Mouse (Mus musculus) layer of hippocampus, adult 18-20 months (tissue): Measurements from ENCODE around the gene Gm5901. TPM values are rescaled to one million over a fixed set of nuclear protein-coding genes. Genes with fewer than 3 reads are reported as not detected.

Experiments used
- DNase-seq, 2 experiments: peaks; one replicate each; pipeline ENCODE4 v3.0.0; 2022; ENCODE audit warnings: low spot score in 2 of 2
- total RNA-seq, 2 experiments: library from RNA; stranded (reverse); gene quantifications; 2 replicates each; pipeline ENCODE4 v1.2.3; 2021

Gene Gm5901
- total RNA-seq, 2 experiments from 2014 or later: not detected

GRCm38 (mm10) chr7:105404268-105404667 lies 29.4 kb downstream of the Gm5901 start, which contains the start of gene Cnga4:
Gene Cnga4 (plus strand): TSS chr7:105404568.
- no peak for DNase-seq

DNA sequence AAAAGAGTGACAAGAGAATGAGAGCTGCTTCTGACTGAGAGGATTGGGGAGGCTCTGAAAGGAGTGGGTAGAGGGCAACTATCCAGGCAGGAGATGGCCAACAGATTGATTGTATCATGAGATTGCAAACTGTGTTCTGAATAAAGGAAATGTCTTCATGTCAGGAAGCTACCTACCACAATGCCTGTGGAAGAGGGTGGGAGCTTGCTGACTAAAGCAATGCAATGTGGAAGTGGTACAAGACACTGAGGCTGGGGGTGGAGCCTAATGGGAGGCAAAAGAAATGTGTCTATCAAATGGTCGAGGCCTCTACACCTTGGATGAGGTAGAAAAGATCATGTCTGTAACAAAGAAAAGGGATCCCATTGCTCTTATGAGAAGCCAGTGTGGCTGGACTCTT lies 31.5 kb downstream of the Gm5901 start:
- DNase-seq: no peak

DNA sequence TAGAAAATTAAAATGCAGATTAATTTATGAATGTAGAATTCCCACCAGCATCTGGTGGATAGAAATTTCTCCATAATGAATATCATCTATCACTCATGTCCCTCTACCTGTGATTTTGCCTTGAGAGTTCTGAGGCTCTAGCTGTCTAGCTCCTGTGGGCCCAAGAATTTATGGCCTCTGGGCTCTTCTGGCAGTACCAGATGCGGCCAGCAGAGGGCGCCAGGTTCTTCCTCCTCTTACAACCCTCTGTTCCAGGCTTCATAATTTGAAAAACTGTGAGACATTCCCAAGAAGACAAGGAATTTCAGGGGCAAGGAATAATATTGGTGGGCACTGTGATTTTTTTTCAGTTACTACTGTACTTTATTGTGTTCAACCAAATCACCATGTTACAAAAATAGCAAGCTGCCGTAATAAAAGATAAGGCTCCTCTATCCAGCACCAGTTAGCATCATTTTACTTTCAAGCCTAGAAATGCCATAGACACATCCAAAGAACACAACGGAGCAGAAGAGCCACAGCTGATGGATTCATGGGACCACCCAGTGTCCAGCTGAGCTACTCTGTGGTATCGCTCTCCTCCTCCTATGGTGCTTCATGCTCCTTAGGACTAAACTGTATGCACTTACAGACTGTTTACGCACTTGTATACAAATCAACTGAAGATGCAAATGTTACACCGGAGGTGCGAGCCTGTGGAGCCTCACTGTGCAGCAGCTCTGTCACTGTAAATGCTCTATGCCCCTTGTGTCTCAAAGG lies 37.2 kb downstream of the Gm5901 start:
- peak; percentile 64 to 94 for DNase-seq

GRCm38 (mm10) chr7:105414385-105414784 lies 39.5 kb downstream of the Gm5901 start:
- DNase-seq: peak in 1 of 2 experiments; percentile 58

DNA sequence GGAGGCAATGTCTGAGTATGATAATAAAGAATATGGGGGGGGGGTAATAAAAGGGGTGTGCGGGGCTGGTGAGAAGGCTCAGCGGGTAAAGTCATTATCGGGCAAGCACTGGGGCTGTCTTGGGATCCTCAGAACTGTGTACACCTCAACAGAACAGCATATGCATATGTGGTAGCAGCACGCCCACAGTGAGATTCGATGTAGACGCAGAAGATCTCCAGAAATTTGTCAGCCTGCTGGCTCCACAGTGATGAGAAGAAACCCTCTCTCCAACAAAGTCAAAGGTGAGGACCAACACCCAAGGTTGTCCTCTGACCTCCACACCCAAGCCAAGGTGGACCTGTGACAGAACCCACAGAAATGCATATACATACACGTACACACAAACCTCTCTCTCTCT lies 41.7 kb downstream of the Gm5901 start:
- no peak for DNase-seq

GRCm38 (mm10) chr7:105418106-105418505 lies 43.3 kb downstream of the Gm5901 start:
- no peak for DNase-seq

- DNase-seq: no peak
Observed at GRCm38 (mm10) chr7:105420903-105421302, 46.1 kb downstream of the Gm5901 start.

GRCm38 (mm10) chr7:105424368-105424767 lies 49.5 kb downstream of the Gm5901 start:
- DNase-seq: no peak

DNA sequence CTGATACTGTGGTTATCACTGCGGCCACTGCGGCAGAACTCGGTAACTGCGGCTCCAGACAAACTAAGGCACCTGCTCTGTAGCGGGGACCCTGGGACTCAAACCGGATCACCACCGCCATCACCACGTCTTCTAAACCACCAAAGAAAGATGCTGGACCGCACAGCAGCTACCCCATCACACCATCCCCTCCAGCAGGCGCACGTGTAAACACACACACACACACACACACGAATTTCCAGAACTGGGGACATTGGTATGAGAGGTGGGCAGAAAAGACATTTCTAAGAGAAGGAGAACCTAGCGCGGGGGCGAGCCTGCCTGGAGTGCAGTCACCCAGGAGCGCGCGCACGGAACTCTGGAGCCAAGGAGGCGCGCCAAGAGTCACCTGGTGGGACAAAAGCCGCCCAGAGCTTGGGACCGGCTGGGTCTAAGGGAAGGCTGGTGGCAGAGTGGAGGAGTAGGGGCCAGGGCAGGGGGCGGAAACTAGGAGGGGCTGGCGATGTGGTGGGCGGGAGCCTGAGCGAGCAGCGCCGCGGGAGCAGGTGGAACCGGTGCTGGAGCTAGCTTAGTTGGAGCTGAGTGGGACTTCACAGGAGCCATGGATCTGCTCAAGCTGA lies 50.7 kb downstream of the Gm5901 start, which contains the start of gene Cckbr:
TSS of gene Cckbr (plus strand) at position 308 of the 620 bp plus-strand sequence.
- DNase-seq: no peak

DNA sequence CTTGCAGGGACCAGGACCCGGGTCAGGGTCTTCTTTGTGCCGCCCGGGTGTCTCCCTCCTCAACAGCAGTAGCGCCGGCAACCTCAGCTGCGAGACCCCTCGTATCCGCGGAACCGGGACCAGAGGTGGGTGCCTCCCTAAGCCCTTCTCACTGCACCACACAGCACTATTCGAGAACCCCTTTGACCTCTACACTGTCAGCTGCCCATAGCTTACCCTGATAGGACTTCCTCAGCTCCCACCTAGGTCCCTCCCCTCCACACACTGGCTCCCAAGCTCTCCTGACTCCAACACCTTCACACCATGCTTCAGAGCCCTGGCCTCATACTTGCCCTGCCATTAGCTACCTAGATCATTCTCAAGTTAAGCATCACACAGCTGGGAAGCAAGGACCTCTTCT lies 51.2 kb downstream of the Gm5901 start:
- DNase-seq: no peak

Other genes with a start within 250 kb of the Gm5901 start
- gene Olfr683, start 228.0 kb upstream of the Gm5901 start, total RNA-seq: not detected
- not detected for gene Olfr684, start 211.4 kb upstream of the Gm5901 start, total RNA-seq
- gene Olfr685, start 189.0 kb upstream of the Gm5901 start, total RNA-seq: not detected
- gene Olfr686, start 167.6 kb upstream of the Gm5901 start, total RNA-seq: not detected
- gene Olfr688, start 86.9 kb upstream of the Gm5901 start, total RNA-seq: not detected
- not detected for gene Olfr689, start 63.9 kb upstream of the Gm5901 start, total RNA-seq
- gene Olfr690, start 40.9 kb upstream of the Gm5901 start, total RNA-seq: under 1 TPM; 0.25 to 0.64 TPM
- under 1 TPM; 0.35 to 0.36 TPM for gene Olfr691, start 32.8 kb upstream of the Gm5901 start, total RNA-seq
- not detected for gene Olfr692, start 6.8 kb upstream of the Gm5901 start, total RNA-seq
- 10 to 100 TPM; 55.9 to 59.4 TPM for gene Fam160a2, start 25.0 kb downstream of the Gm5901 start, total RNA-seq
- under 1 TPM; 0.63 to 0.69 TPM for gene Cnga4, start 29.5 kb downstream of the Gm5901 start, total RNA-seq
- 1 to 10 TPM; 5.4 to 9.2 TPM for gene Cckbr, start 50.7 kb downstream of the Gm5901 start, total RNA-seq
- gene Cavin3, start 107.3 kb downstream of the Gm5901 start, total RNA-seq: 10 to 100 TPM; 14.3 to 15.9 TPM
- gene Smpd1, start 179.3 kb downstream of the Gm5901 start, total RNA-seq: 10 to 100 TPM; 83.8 to 89.3 TPM
- 100 to 1,000 TPM; 382 to 388 TPM for gene Apbb1, start 206.6 kb downstream of the Gm5901 start, total RNA-seq
- under 1 TPM in 1 of 2 experiments, not detected in 1; 0.42 TPM for gene Hpx, start 225.1 kb downstream of the Gm5901 start, total RNA-seq